Mouse (Mus musculus) CH12.LX (cell line): Measurements from ENCODE around the gene Tm9sf3. TPM values are rescaled to one million over a fixed set of nuclear protein-coding genes. Genes with fewer than 3 reads are reported as not detected.
A peak's percentile ranks its signal among the peaks of the same experiment; 100 is the strongest.

ENCODE experiments used
- DNase-seq: peaks from one replicate; pipeline ENCODE4 v3.0.0-alpha.2; 2013; ENCODE audit errors: extremely low read depth
- H3K27ac ChIP-seq: 2 replicates; pipeline ENCODE4 v1.5.1; 2012; ENCODE audit warnings: low read depth, mild to moderate bottlenecking, control low read depth, moderate library complexity; ENCODE audit not compliant: insufficient read depth
- H3K27me3 ChIP-seq: replicated peaks from 2 replicates; pipeline ENCODE3; 2012; ENCODE audit warnings: inconsistent platforms
- H3K36me3 ChIP-seq, 2 experiments: replicated peaks in 1 of 2; 2 replicates each; pipeline versions ENCODE3 to v1.6.1; 2012; ENCODE audit warnings: inconsistent platforms in 1 of 2, low read length in 1 of 2, mild to moderate bottlenecking in 1 of 2, mixed read lengths in 1 of 2, moderate library complexity in 1 of 2; ENCODE audit not compliant: control insufficient read depth in 1 of 2, insufficient read depth in 1 of 2
- H3K4me1 ChIP-seq, 2 experiments: 2 replicates each; pipeline ENCODE4 v1.6.1; 2012; ENCODE audit warnings: inconsistent platforms in 1 of 2, moderate library complexity in 1 of 2; ENCODE audit not compliant: insufficient read depth in 2 of 2, control insufficient read depth in 1 of 2
- H3K4me2 ChIP-seq: 2 replicates; pipeline ENCODE4 v1.6.1; 2012; ENCODE audit warnings: low read depth, mild to moderate bottlenecking, control low read depth; ENCODE audit not compliant: poor library complexity, insufficient read depth, severe bottlenecking
- H3K4me3 ChIP-seq, 3 experiments: fragments of 150-350 bp in 1 of 3; sonication (generic) in 1 of 3; replicated peaks in 1 of 3; 2 replicates each; pipeline versions ENCODE3 to v1.5.1; 2011 to 2012; ENCODE audit warnings: low read depth in 2 of 3, low read length in 2 of 3, mild to moderate bottlenecking in 2 of 3, moderate library complexity in 2 of 3, control low read depth in 1 of 3, improper control_type of control experiment in 1 of 3, inconsistent platforms in 1 of 3, mixed read lengths in 1 of 3; ENCODE audit not compliant: poor library complexity in 1 of 3
- H3K79me2 ChIP-seq: replicated peaks from 2 replicates; pipeline ENCODE4 v1.6.1; 2012; ENCODE audit warnings: mild to moderate bottlenecking, moderate library complexity; ENCODE audit not compliant: control insufficient read depth, poor library complexity, insufficient read depth, severe bottlenecking; ENCODE audit errors: extremely low read depth
- H3K9ac ChIP-seq: 2 replicates; pipeline ENCODE4 v1.6.1; 2012; ENCODE audit warnings: low read depth, mild to moderate bottlenecking, control low read depth, moderate library complexity; ENCODE audit not compliant: insufficient read depth
- H3K9me3 ChIP-seq: replicated peaks from 2 replicates; pipeline ENCODE3; 2012; ENCODE audit warnings: low read length, inconsistent platforms, mixed read lengths
- CTCF ChIP-seq, 2 experiments: IDR thresholded peaks in 1 of 2; conservative IDR thresholded peaks in 1 of 2; 2 replicates each; pipeline ENCODE4 v1.5.1; 2011 to 2012; ENCODE audit warnings: low read depth in 2 of 2, low read length in 2 of 2, improper control_type of control experiment in 1 of 2, inconsistent platforms in 1 of 2, mild to moderate bottlenecking in 1 of 2, moderate library complexity in 1 of 2
- E2F4 ChIP-seq: IDR thresholded peaks from 2 replicates; pipeline ENCODE4 v1.6.1; 2011; ENCODE audit warnings: low read depth, low read length, improper control_type of control experiment; ENCODE audit not compliant: insufficient replicate concordance
- ELF1 ChIP-seq: IDR thresholded peaks from 2 replicates; pipeline ENCODE4 v1.6.1; 2014; ENCODE audit warnings: low read depth, mild to moderate bottlenecking, inconsistent platforms, low read length, improper control_type of control experiment
- EP300 ChIP-seq: IDR thresholded peaks from 2 replicates; pipeline ENCODE4 v1.6.1; 2011; ENCODE audit warnings: low read length, improper control_type of control experiment
- GABPA ChIP-seq: IDR thresholded peaks from 2 replicates; pipeline ENCODE4 v1.6.1; 2012; ENCODE audit warnings: low read depth, low read length, improper control_type of control experiment, inconsistent platforms; ENCODE audit not compliant: insufficient replicate concordance
- IRF4 ChIP-seq: IDR thresholded peaks from 2 replicates; pipeline ENCODE4 v1.6.1; 2014; ENCODE audit warnings: low read depth, mild to moderate bottlenecking, inconsistent platforms, low read length, improper control_type of control experiment
- JUN ChIP-seq: IDR thresholded peaks from 2 replicates; pipeline ENCODE4 v1.6.1; 2011; ENCODE audit warnings: low read depth, mild to moderate bottlenecking, low read length, improper control_type of control experiment, moderate library complexity; ENCODE audit not compliant: insufficient read depth
- JUND ChIP-seq: conservative IDR thresholded peaks from 2 replicates; pipeline ENCODE4 v1.6.1; 2011; ENCODE audit warnings: low read depth, low read length, improper control_type of control experiment
- KAT2A ChIP-seq: IDR thresholded peaks from 2 replicates; pipeline ENCODE4 v1.6.1; 2012; ENCODE audit warnings: low read length, improper control_type of control experiment, inconsistent platforms; ENCODE audit not compliant: insufficient replicate concordance
- MAFK ChIP-seq: IDR thresholded peaks from 2 replicates; pipeline ENCODE4 v1.6.1; 2011; ENCODE audit warnings: low read length, improper control_type of control experiment; ENCODE audit not compliant: insufficient replicate concordance
- MEF2A ChIP-seq: IDR thresholded peaks from 2 replicates; pipeline ENCODE4 v1.6.1; 2014; ENCODE audit warnings: low read depth, mild to moderate bottlenecking, inconsistent platforms, low read length, improper control_type of control experiment, borderline replicate concordance
- MXI1 ChIP-seq: IDR thresholded peaks from 2 replicates; pipeline ENCODE4 v1.6.1; 2011; ENCODE audit warnings: mild to moderate bottlenecking, low read depth, low read length, improper control_type of control experiment
- MYC ChIP-seq: IDR thresholded peaks from 2 replicates; pipeline ENCODE4 v1.6.1; 2011; ENCODE audit warnings: low read depth, mild to moderate bottlenecking, improper control_type of control experiment, low read length
- NELFE ChIP-seq: IDR thresholded peaks from 2 replicates; pipeline ENCODE4 v1.6.1; 2011; ENCODE audit warnings: low read depth, low read length, improper control_type of control experiment
- NRF1 ChIP-seq: IDR thresholded peaks from 2 replicates; pipeline ENCODE4 v1.6.1; 2014; ENCODE audit warnings: low read depth, mild to moderate bottlenecking, inconsistent platforms, low read length, improper control_type of control experiment, moderate library complexity
- PAX5 ChIP-seq: IDR thresholded peaks from 2 replicates; pipeline ENCODE4 v1.6.1; 2012; ENCODE audit warnings: low read length, inconsistent platforms, mixed read lengths
- RAD21 ChIP-seq: IDR thresholded peaks from 2 replicates; pipeline ENCODE4 v1.6.1; 2011; ENCODE audit warnings: low read depth, mild to moderate bottlenecking, low read length, improper control_type of control experiment, moderate library complexity
- RCOR1 ChIP-seq: conservative IDR thresholded peaks from 2 replicates; pipeline ENCODE4 v1.6.1; 2012; ENCODE audit warnings: low read depth, mild to moderate bottlenecking, inconsistent platforms, low read length, improper control_type of control experiment
- SIN3A ChIP-seq: IDR thresholded peaks from 2 replicates; pipeline ENCODE4 v1.6.1; 2012; ENCODE audit warnings: low read length, improper control_type of control experiment, inconsistent platforms
- SMC3 ChIP-seq: IDR thresholded peaks from 2 replicates; pipeline ENCODE4 v1.6.1; 2011; ENCODE audit warnings: low read depth, low read length, improper control_type of control experiment
- TBP ChIP-seq: conservative IDR thresholded peaks from 2 replicates; pipeline ENCODE4 v1.6.1; 2011; ENCODE audit warnings: low read depth, low read length, improper control_type of control experiment
- UBTF ChIP-seq: IDR thresholded peaks from 2 replicates; pipeline ENCODE4 v1.6.1; 2012; ENCODE audit warnings: low read depth, mild to moderate bottlenecking, inconsistent platforms, low read length, improper control_type of control experiment, moderate library complexity
- USF2 ChIP-seq: conservative IDR thresholded peaks from 2 replicates; pipeline ENCODE4 v1.6.1; 2011; ENCODE audit warnings: low read depth, low read length, improper control_type of control experiment
- ZC3H11A ChIP-seq: IDR thresholded peaks from 2 replicates; pipeline ENCODE4 v1.6.1; 2012; ENCODE audit warnings: low read depth, mild to moderate bottlenecking, inconsistent platforms, low read length, improper control_type of control experiment
- ZKSCAN1 ChIP-seq: IDR thresholded peaks from 2 replicates; pipeline ENCODE4 v1.6.1; 2012; ENCODE audit warnings: low read depth, inconsistent platforms, low read length, improper control_type of control experiment, borderline replicate concordance
- dilution Hi-C: fragments of 300-500 bp; cut with MboI; formaldehyde crosslinking; loops from 2 replicates; pipeline ENCODE4 v1.14.3; 2020; ENCODE audit warnings: low sequenced_read_pairs; ENCODE audit not compliant: extremely low pct_unique_long_range_greater_than_20kb, extremely low pct_ligation_motif_present
- in situ Hi-C: fragments of 300-500 bp; cut with MboI; formaldehyde crosslinking; loops from 3 replicates; pipeline ENCODE4 v1.14.3; 2019; ENCODE audit warnings: low sequenced_read_pairs, low pct_ligation_motif_present, low pct_unique_long_range_greater_than_20kb, mixed read lengths
- polyA plus RNA-seq: library from polyadenylated mRNA; unstranded; fragments of >175 nt; gene quantifications from 2 replicates; pipeline ENCODE4 v1.2.1, GENCODE M21; 2012; ENCODE audit warnings: low read depth; ENCODE audit not compliant: insufficient read length
- total RNA-seq, 2 experiments: library from RNA; depleted of rRNA; stranded (reverse); fragments of 300-350 nt in 1 of 2; fragments of >200 nt in 1 of 2; gene quantifications; 2 replicates each; pipeline ENCODE4 v1.2.3; 2012 to 2014

Gene Tm9sf3
- total and polyA plus RNA-seq, 3 experiments: 137 to 294 (median 182) TPM

DNA sequence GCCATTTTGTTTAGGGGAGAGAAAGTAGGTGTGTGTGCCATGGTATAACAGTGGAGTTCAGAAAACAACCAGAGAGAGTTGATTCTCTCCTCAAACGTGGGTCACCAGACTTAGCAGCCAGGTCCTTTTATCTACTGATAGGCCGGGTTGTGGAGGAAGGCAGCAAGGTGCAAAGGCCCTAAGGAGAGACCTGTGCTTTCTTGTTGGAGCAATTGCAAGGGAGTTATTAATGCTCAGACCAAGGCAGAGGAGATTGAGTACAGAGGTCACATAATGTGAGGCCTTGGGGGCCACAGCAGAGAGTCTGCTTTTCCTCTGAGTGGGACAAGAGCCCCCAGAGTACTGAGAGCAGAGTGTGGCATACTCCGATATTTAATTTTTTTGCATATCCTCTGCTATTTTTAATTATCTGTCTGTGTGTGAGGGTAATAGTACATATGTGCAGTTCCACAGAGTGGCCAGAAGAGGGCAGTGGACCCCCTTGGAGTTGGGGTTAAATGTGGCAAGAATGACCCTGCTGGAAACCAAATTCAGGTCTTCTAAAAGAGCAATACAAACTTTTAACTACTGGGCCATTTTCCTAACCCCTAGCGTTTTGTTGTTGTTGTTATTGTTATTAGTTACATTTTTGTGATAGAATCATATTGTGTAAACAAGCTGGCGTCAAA lies 27.3 kb upstream of the Tm9sf3 start:
- TF ChIP-seq KAT2A (no peak), CTCF (conservative IDR thresholded peaks at IDR 0.05 in 1 of 2, IDR thresholded peaks at IDR 0.05 in 1 of 2; ENCODE audit: low read depth in 2 of 2, low read length in 2 of 2) (peak; percentile 74 to 82), RCOR1 (no peak), RAD21 (peak; percentile 71), NELFE (no peak), ZC3H11A (peak; percentile 10; the same call in 1 of the 2 replicates), SMC3 (peak; percentile 58), SIN3A (no peak), NRF1 (no peak), MXI1 (no peak), ZKSCAN1 (no peak), TBP (no peak), IRF4 (no peak)
- dilution Hi-C loops: no loop called here
- Histone ChIP-seq H3K4me2 (no peak overlapping the region), H3K36me3 (peaks cover 81 to 99% of the 10 kb centered on the region in 2 experiments), H3K27ac (no peak overlapping the region), H3K4me1 (no peaks in the 10 kb centered on the region), H3K4me3 (no peak overlapping the region), H3K27me3 (no peaks in the 10 kb centered on the region), H3K9me3 (no peaks in the 10 kb centered on the region), H3K79me2 (no peaks in the 10 kb centered on the region), H3K9ac (no peak overlapping the region)
- peak; percentile 35 for DNase-seq
- in situ Hi-C loops: no loop called here

DNA sequence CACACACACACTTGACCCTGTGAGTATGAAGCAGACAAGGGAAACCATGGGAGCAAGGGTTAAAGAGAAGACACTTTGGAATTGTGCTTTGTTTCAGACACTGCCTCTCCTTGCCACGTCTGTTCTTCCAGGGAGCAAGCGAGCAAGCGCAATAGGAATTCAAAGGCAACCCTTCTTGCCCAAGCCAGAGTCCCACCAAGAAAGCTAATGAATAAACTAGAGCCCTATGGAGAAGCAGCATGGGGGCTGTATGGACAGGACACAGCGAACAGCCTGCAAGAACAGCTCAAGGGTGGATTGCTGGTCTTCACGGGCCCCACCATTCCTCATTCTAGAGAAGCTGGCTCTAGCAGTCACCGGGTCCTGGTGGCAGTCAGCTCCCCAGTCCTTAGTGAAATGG lies 24.8 kb upstream of the Tm9sf3 start:
- Histone ChIP-seq H3K9me3 (no peaks in the 10 kb centered on the region), H3K4me1 (no peaks in the 10 kb centered on the region), H3K4me3 (no peak overlapping the region), H3K4me2 (no peak overlapping the region), H3K36me3 (peaks cover 78 to 99% of the 10 kb centered on the region in 2 experiments), H3K79me2 (no peaks in the 10 kb centered on the region), H3K27ac (no peak overlapping the region), H3K27me3 (no peaks in the 10 kb centered on the region), H3K9ac (no peak overlapping the region)
- in situ Hi-C loops: no loop called here
- DNase-seq: no peak
- TF ChIP-seq E2F4: no peak
- dilution Hi-C loops: no loop called here

DNA sequence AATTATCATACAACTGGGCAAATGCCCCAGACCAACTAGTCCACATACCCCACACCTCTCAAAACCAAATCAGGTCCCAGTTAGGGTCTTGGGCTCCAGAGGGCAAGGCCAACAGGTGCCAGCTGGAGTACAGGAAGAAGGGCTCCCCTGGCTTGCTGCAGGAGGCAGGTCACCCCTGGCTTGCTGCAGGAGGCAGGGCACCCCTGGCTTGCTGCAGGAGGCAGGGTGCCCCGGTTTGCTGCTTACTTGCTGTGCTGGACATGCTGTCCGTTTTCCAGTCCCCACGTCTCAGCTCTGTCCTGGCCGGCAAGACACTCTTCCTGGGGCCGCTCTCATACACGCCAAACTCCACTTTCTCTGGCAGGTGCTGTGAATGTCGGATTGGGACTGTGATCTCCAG lies 23.4 kb upstream of the Tm9sf3 start:
- H3K4me1 ChIP-seq: no peaks in the 10 kb centered on the region
- dilution Hi-C loops: no loop called here
- in situ Hi-C loops: no loop called here
- no peak for DNase-seq
- no peak overlapping the region for H3K4me3 ChIP-seq
- H3K4me2 ChIP-seq: no peak overlapping the region
- peaks cover 80 to 99% of the 10 kb centered on the region in 2 experiments for H3K36me3 ChIP-seq
- H3K27me3 ChIP-seq: no peaks in the 10 kb centered on the region
- H3K27ac ChIP-seq: no peak overlapping the region
- no peaks in the 10 kb centered on the region for H3K79me2 ChIP-seq
- no peaks in the 10 kb centered on the region for H3K9me3 ChIP-seq
- no peak overlapping the region for H3K9ac ChIP-seq
- TF ChIP-seq NRF1: no peak
- no peak for TF ChIP-seq EP300
- no peak for TF ChIP-seq RCOR1
- TF ChIP-seq MEF2A: no peak
- no peak for TF ChIP-seq MAFK
- TF ChIP-seq ELF1: no peak
- no peak for TF ChIP-seq USF2
- no peak for TF ChIP-seq UBTF
- TF ChIP-seq JUND: no peak
- no peak for TF ChIP-seq ZC3H11A
- no peak for TF ChIP-seq CTCF (conservative IDR thresholded peaks at IDR 0.05 in 1 of 2, IDR thresholded peaks at IDR 0.05 in 1 of 2; ENCODE audit: low read depth in 2 of 2, low read length in 2 of 2)
- no peak for TF ChIP-seq PAX5
- no peak for TF ChIP-seq GABPA
- no peak for TF ChIP-seq JUN
- no peak for TF ChIP-seq MYC
